Mouse (Mus musculus) kidney, adult 18-20 months (tissue): Measurements from ENCODE around the gene Defb33.

Experiments used
- DNase-seq: peaks from one replicate; pipeline ENCODE4 v3.0.0; 2021

Defb33 gene

DNA sequence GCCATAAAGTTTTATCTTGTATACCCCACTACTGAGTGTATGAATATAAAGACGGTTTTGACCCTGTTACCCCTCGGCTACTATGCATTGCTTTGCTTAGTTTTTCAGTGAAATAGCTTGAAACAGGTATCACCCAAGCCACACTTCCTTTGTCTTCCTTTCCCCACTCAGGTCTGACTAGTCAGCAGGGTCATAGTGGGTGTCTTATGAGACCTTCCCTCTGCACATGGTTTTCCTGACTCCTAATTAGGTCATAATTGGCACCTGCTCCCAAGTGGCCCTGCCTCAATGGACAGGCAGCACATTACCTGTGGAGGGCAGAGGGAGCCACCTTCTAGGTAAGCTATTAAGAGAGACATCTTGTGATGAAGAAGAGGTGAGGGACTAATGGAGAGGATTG is at the start of gene Defb33:
Gene Defb33 (plus strand): TSS at position 301 of the 400 bp plus-strand sequence.
- DNase-seq = no peak

DNA sequence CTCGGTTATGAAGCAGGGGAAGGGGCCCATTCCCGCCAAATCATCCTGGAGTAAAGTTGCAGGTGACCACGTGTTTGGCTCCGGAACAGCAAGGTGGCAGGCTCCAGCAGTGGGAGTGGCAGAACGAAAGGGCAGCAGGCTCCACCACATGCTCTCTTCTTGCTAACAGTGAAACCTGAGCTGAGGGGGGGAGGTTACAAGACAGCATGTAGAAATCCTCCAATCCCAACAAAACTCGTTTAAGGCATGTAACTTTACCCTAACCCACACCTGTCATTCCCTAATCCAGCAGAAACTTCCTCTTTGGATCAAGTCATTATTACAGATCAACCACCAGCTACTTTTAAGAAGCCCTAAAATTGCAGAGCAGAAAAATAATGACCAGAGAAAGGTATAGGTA is 17.9 kb upstream of the Defb33 start:
- DNase-seq = no peak

DNA sequence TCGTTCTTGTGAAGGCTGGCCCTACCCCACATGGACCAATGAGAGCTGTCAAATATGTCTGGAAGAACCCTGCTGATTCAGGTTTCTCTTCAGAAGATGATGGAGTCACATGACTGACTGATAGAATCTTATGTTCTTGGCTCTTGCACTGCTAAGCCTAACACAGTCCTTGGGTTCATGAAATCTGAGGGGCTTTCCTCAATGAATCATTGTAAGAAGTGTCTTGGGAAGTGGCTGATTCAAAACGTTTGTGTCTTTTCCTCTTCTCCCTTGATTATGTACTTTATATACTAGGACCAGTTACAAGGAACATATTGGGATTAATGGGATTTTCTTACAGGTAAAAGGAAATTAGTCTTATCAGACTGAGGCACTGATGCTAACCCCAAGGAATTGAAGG is 10.1 kb downstream of the Defb33 start, which contains the start of gene Gm15056:
Gene Gm15056 (minus strand): TSS at position 101 of the 400 bp plus-strand sequence.
- DNase-seq = no peak

- no peak for DNase-seq
Measured at GRCm38 (mm10) chr8:20907119-20907518, 14.7 kb downstream of the Defb33 start.

DNA sequence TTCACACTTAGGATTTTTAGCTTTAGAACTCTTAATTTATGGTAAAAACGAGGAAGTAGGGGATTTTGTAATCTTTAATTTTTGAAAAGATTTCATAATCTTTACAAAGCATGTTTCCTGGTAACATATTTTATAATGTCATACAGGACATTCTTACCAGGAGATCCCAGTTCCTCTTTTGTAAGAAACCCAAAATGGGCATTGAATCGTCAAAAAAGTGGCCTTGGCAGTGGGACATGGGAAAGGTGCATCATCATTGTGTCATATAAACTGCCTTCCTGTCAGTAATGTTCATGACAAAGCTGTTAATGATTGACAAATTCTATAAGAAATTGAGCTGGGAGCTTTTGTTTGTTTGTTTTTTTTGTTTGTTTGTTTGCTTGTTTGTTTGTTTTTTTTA is 15.8 kb downstream of the Defb33 start:
- DNase-seq = no peak

DNA sequence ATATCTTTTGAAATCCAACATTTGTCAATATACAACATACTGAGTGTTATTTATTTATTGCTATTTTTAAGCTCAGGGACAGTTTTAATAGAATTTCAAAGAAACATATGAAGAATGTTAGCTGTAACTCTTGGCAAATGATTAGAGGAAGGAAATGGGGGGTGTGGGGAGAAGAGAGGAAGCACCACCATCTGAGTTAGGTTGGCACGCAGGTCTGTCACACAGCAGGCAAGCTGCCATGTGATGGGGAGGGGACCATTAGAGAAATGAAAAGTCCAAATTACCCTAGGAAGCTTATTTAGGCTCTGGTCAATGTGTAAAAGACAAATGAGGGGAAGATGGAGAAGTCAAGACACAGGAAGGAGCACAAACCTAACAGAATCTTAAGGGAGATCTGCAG is 19.8 kb downstream of the Defb33 start:
- DNase-seq = no peak

- no peak for DNase-seq
Measured at GRCm38 (mm10) chr8:20921971-20922370, 29.5 kb downstream of the Defb33 start, which contains the start of gene Gm6040. Gene Gm6040, minus strand, starts transcription at chr8:20922071.

DNA sequence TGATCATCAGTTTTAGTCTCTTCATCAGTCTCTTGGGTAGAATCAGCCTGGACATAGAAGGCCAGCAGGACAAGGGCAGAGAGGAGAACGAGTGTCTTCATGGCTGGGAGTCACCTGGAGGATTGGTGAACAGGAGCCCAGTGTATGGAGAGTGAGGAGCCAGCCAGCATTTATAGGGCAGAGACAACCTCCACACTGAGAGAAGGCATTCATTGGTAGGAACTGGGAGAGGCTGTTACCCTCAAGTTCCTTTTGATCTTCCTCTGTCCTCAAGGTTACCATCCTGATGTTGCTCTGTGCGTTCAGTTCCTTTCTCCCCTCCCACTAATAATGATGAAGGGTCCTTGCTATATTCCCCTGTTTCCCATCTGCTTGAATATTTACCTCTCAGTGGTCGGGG is 52.1 kb downstream of the Defb33 start, which contains the start of gene AY761185:
Gene AY761185 (minus strand): TSS at position 101 of the 400 bp plus-strand sequence.
- no peak for DNase-seq
